Mouse (Mus musculus) liver, embryonic 15.5 days (tissue): ENCODE results near the gene Mcm2. TPM values are rescaled to one million over a fixed set of nuclear protein-coding genes. Genes with fewer than 3 reads are reported as not detected.

Source experiments
- ATAC-seq: fragments of 200-750 bp; cut with Nextera tagmentation; 2 replicates; pipeline ENCODE4 v1.8.0; 2017; ENCODE audit warnings: moderate number of reproducible peaks, mild to moderate bottlenecking, moderate library complexity; ENCODE audit not compliant: insufficient read depth
- H3K27ac ChIP-seq: fragments of 300-500 bp; sonication (generic); replicated peaks from 2 replicates; pipeline ENCODE4 v1.5.1; 2015; ENCODE audit warnings: mild to moderate bottlenecking, inconsistent platforms
- H3K27me3 ChIP-seq: fragments of 300-500 bp; sonication (generic); 2 replicates; pipeline ENCODE4 v1.6.1; 2015; ENCODE audit warnings: mild to moderate bottlenecking, inconsistent platforms
- H3K36me3 ChIP-seq: fragments of 300-500 bp; sonication (generic); replicated peaks from 2 replicates; pipeline ENCODE4 v1.6.1; 2015; ENCODE audit warnings: moderate library complexity, mild to moderate bottlenecking, inconsistent platforms
- H3K4me1 ChIP-seq: fragments of 300-500 bp; sonication (generic); replicated peaks from 2 replicates; pipeline ENCODE4 v1.6.1; 2015; ENCODE audit warnings: inconsistent platforms
- H3K4me2 ChIP-seq: fragments of 300-500 bp; sonication (generic); 2 replicates; pipeline ENCODE4 v1.6.1; 2015; ENCODE audit warnings: moderate library complexity, mild to moderate bottlenecking, inconsistent platforms
- H3K4me3 ChIP-seq: fragments of 300-500 bp; sonication (generic); replicated peaks from 2 replicates; pipeline ENCODE4 v1.5.1; 2015; ENCODE audit warnings: mild to moderate bottlenecking, inconsistent platforms
- H3K9ac ChIP-seq: fragments of 300-500 bp; sonication (generic); 2 replicates; pipeline ENCODE4 v1.6.1; 2015; ENCODE audit warnings: moderate library complexity, mild to moderate bottlenecking, inconsistent platforms
- H3K9me3 ChIP-seq: fragments of 300-500 bp; sonication (generic); replicated peaks from 2 replicates; pipeline ENCODE4 v1.6.1; 2016; ENCODE audit warnings: inconsistent platforms
- WGBS: fragments of 180-500 bp; shearing (Covaris S2); methylation state at CpG from one replicate; pipeline ENCODE4 v1.1.7; 2015; ENCODE audit warnings: mixed read lengths; ENCODE audit not compliant: insufficient replicate concordance; 5-methylcytosine and 5-hydroxymethylcytosine counted together
- polyA plus RNA-seq: library from polyadenylated mRNA; unstranded; fragments of >200 nt; fragmentation: Nextera tagmentation; extraction: Ambion mirVana; gene quantifications from 2 replicates; pipeline ENCODE4 v1.2.1, GENCODE M21; 2015

Mcm2 gene
- polyA plus RNA-seq, 1 experiment from 2014 or later: 147 TPM

GRCm38 (mm10) chr6:88937214-88937549 lies 38.6 kb upstream of the Mcm2 start:
- 62% methylated on average over 4 of the region's 4 CpGs for WGBS
- ATAC-seq: no peak
- H3K27me3 ChIP-seq: peaks cover 39% of the 10 kb centered on the region; the same call in 1 of the 2 replicates
- no peak overlapping the region for H3K4me3 ChIP-seq
- H3K4me2 ChIP-seq: no peak overlapping the region
- H3K27ac ChIP-seq: no peak overlapping the region
- no peaks in the 10 kb centered on the region for H3K4me1 ChIP-seq
- H3K9me3 ChIP-seq: no peaks in the 10 kb centered on the region
- no peak overlapping the region for H3K9ac ChIP-seq
- no peaks in the 10 kb centered on the region for H3K36me3 ChIP-seq

DNA sequence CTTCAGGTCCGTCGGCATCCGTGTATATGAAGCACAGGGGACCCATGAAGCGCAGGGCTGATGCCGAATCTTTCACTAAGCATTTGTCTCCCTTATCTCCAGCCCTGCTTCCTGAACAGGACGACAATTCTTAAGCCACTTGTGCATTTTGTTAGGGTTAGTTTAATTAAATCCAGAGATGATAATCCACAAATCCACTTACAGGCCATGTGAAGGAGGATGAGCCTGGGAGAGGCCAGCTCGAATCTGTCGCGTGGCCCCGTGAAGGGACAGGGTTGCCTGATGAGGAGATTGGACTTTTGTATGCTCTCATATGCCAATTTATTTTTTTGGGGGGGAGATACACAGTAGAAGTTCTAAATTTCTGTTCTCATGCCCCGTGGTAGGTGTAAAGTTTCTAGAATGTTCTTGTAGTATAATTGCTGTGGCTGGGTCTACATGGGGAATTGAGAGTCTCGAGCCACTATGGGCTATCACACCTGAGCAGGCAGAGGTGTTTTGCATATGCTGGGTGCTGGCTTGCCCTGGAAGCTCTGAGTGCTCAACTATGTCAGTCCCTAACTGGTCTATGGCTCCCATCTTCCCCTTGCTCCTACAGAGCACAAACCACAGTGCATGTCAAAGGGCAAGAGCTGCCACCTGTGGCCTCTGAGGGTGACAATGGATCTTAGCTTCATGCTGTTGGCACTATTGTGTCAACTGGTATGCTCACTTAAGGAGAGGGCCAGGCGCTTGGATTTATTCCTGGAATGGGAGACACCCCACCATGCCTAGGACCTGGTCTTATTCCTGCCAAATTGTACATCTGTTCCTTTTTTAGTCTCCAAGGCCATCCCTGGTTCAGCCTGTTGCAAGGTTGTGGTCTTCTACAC lies 38.0 kb upstream of the Mcm2 start:
- WGBS: 64% methylated on average over 13 of the region's 13 CpGs

GRCm38 (mm10) chr6:88935735-88936276 lies 37.2 kb upstream of the Mcm2 start:
- Histone ChIP-seq H3K27ac (no peak overlapping the region), H3K27me3 (peaks cover 39% of the 10 kb centered on the region; the same call in 1 of the 2 replicates), H3K4me3 (no peak overlapping the region), H3K4me2 (no peak overlapping the region), H3K4me1 (no peaks in the 10 kb centered on the region), H3K36me3 (no peaks in the 10 kb centered on the region), H3K9me3 (no peaks in the 10 kb centered on the region), H3K9ac (no peak overlapping the region)
- ATAC-seq: no peak
- 9% methylated on average over 4 of the region's 4 CpGs for WGBS

More for the DNA sequence above, 38.0 kb upstream of the Mcm2 start:
- no peaks in the 10 kb centered on the region for H3K36me3 ChIP-seq
- no peak overlapping the region for H3K4me2 ChIP-seq
- ATAC-seq: no peak
- H3K27me3 ChIP-seq: peaks cover 39% of the 10 kb centered on the region; the same call in 1 of the 2 replicates
- no peaks in the 10 kb centered on the region for H3K4me1 ChIP-seq
- H3K4me3 ChIP-seq: no peak overlapping the region
- no peaks in the 10 kb centered on the region for H3K9me3 ChIP-seq
- H3K9ac ChIP-seq: no peak overlapping the region
- H3K27ac ChIP-seq: no peak overlapping the region

GRCm38 (mm10) chr6:88934816-88935215 lies 36.2 kb upstream of the Mcm2 start:
- WGBS: 13% methylated on average over 4 of the region's 4 CpGs
- no peaks in the 10 kb centered on the region for H3K9me3 ChIP-seq
- no peak overlapping the region for H3K27ac ChIP-seq
- H3K4me2 ChIP-seq: no peak overlapping the region
- peaks cover 39% of the 10 kb centered on the region; the same call in 1 of the 2 replicates for H3K27me3 ChIP-seq
- no peak; the same call in 1 of the 2 replicates for ATAC-seq
- H3K4me3 ChIP-seq: no peak overlapping the region
- H3K36me3 ChIP-seq: no peaks in the 10 kb centered on the region
- no peaks in the 10 kb centered on the region for H3K4me1 ChIP-seq
- H3K9ac ChIP-seq: no peak overlapping the region

GRCm38 (mm10) chr6:88934132-88934531 lies 35.6 kb upstream of the Mcm2 start:
- Histone ChIP-seq H3K36me3 (no peaks in the 10 kb centered on the region), H3K9me3 (no peaks in the 10 kb centered on the region), H3K9ac (no peak overlapping the region), H3K4me2 (no peak overlapping the region), H3K27me3 (peaks cover 35% of the 10 kb centered on the region; the same call in 1 of the 2 replicates), H3K27ac (no peak overlapping the region), H3K4me1 (no peaks in the 10 kb centered on the region), H3K4me3 (no peak overlapping the region)
- no peak for ATAC-seq
- WGBS: 72% methylated on average over 4 of the region's 4 CpGs

GRCm38 (mm10) chr6:88931449-88931848 lies 32.9 kb upstream of the Mcm2 start:
- H3K4me1 ChIP-seq: peaks cover 10% of the 10 kb centered on the region
- ATAC-seq: no peak
- WGBS: 53% methylated on average over 2 of the region's 2 CpGs
- peaks cover 24% of the 10 kb centered on the region; the same call in 1 of the 2 replicates for H3K27me3 ChIP-seq
- no peaks in the 10 kb centered on the region for H3K9me3 ChIP-seq
- no peak overlapping the region for H3K4me3 ChIP-seq
- H3K27ac ChIP-seq: no peak overlapping the region
- H3K9ac ChIP-seq: no peak overlapping the region
- H3K36me3 ChIP-seq: no peaks in the 10 kb centered on the region
- no peak overlapping the region for H3K4me2 ChIP-seq

GRCm38 (mm10) chr6:88930049-88930448 lies 31.5 kb upstream of the Mcm2 start:
- Histone ChIP-seq H3K4me1 (peaks cover 14% of the 10 kb centered on the region), H3K4me2 (no peak overlapping the region), H3K4me3 (no peak overlapping the region), H3K9ac (no peak overlapping the region), H3K9me3 (no peaks in the 10 kb centered on the region), H3K36me3 (no peaks in the 10 kb centered on the region), H3K27me3 (peaks cover 19% of the 10 kb centered on the region; the same call in 1 of the 2 replicates), H3K27ac (no peak overlapping the region)
- no peak for ATAC-seq
- WGBS: 58% methylated on average over 7 of the region's 7 CpGs

DNA sequence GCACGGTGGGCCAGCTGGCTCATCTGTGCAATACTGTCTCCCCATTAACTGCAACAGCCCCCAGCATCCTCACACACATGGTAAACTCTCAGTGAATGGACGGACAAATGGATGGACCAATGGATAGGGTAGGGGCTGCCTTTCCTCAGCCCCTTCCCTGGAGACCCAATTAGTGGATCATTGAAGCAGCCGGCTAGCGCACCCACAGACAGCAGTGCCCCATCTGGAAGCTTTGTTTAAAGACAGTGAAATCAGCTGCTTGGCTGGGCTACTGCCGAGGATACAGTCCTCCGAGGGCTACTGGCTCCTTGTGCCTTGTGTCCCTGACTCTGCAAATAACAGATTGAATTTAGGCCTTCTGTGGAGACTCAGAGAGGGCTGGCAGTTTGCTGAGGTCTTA lies 30.9 kb upstream of the Mcm2 start:
- Histone ChIP-seq H3K27me3 (peaks cover 15% of the 10 kb centered on the region; the same call in 1 of the 2 replicates), H3K4me1 (peaks cover 19% of the 10 kb centered on the region), H3K27ac (no peak overlapping the region), H3K36me3 (no peaks in the 10 kb centered on the region), H3K4me2 (no peak overlapping the region), H3K9ac (no peak overlapping the region), H3K4me3 (no peak overlapping the region), H3K9me3 (no peaks in the 10 kb centered on the region)
- WGBS: 66% methylated on average over 6 of the region's 6 CpGs
- ATAC-seq: no peak

DNA sequence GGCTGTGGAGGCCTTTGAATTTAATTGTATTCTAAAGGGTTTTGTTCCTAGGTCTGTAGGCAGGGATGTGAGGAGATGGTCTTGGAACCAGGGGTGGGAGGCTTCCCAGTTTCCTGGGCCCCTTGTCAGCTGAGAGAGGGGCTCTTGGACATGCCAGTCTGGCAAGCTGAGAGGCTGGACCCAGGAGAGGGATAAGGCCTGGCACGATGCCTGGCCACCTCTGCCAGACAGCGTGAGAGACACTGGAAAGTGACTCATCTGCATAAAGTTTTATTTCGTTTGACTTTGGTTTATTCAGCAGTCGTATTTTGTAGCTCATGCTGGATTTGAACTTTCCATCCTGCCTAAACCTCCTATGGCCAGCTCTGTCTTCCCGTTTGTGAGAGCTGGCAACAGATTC lies 30.0 kb upstream of the Mcm2 start:
- WGBS: 56% methylated on average over 5 of the region's 5 CpGs
- no peaks in the 10 kb centered on the region for H3K36me3 ChIP-seq
- no peak overlapping the region for H3K4me2 ChIP-seq
- peaks cover 7% of the 10 kb centered on the region; the same call in 1 of the 2 replicates for H3K27me3 ChIP-seq
- H3K4me1 ChIP-seq: peaks cover 23% of the 10 kb centered on the region
- H3K27ac ChIP-seq: no peak overlapping the region
- H3K9ac ChIP-seq: no peak overlapping the region
- ATAC-seq: no peak
- H3K4me3 ChIP-seq: no peak overlapping the region
- H3K9me3 ChIP-seq: no peaks in the 10 kb centered on the region

GRCm38 (mm10) chr6:88928026-88928425 lies 29.4 kb upstream of the Mcm2 start:
- H3K4me1 ChIP-seq: peaks cover 23% of the 10 kb centered on the region
- H3K27ac ChIP-seq: no peak overlapping the region
- no peaks in the 10 kb centered on the region for H3K36me3 ChIP-seq
- WGBS: 70% methylated on average over 1 of the region's 1 CpGs
- ATAC-seq: no peak
- H3K4me2 ChIP-seq: no peak overlapping the region
- no peak overlapping the region for H3K9ac ChIP-seq
- H3K27me3 ChIP-seq: 0 out of 2 replicates have a peak, but pooled peaks cover 3% of the 10 kb centered on the region
- no peaks in the 10 kb centered on the region for H3K9me3 ChIP-seq
- H3K4me3 ChIP-seq: no peak overlapping the region

- no peak overlapping the region for H3K27ac ChIP-seq
- no peak overlapping the region for H3K4me3 ChIP-seq
- H3K9ac ChIP-seq: no peak overlapping the region
- H3K9me3 ChIP-seq: no peaks in the 10 kb centered on the region
- no peaks in the 10 kb centered on the region for H3K36me3 ChIP-seq
- no peak for ATAC-seq
- 10% methylated on average over 2 of the region's 2 CpGs for WGBS
- H3K4me2 ChIP-seq: no peak overlapping the region
- 0 out of 2 replicates have a peak, but pooled peaks cover 1% of the 10 kb centered on the region for H3K27me3 ChIP-seq
- peaks cover 23% of the 10 kb centered on the region for H3K4me1 ChIP-seq
These were observed 29.0 kb upstream of the Mcm2 start for GRCm38 (mm10) chr6:88927595-88927994.
